Mouse (Mus musculus): ENCODE data around the gene Acin1.
A peak's percentile ranks its signal among the peaks of the same experiment; 100 is the strongest.

The Acin1 gene

GRCm38 (mm10) chr14:54698733-54699132, 12.0 kb upstream of the Acin1 start, which contains the start of gene Gm29776:
Gene Gm29776 (minus strand): TSS chr14:54698833.
- DNase-seq (ENCODE audit: low spot score), result no peak

- no peak for DNase-seq (ENCODE audit: low spot score)
These were observed 10.0 kb upstream of the Acin1 start for GRCm38 (mm10) chr14:54696752-54697151.

- no peak for DNase-seq (ENCODE audit: low spot score)
These were observed 8.3 kb upstream of the Acin1 start for GRCm38 (mm10) chr14:54695042-54695441.

GRCm38 (mm10) chr14:54687251-54687650, 520 bp upstream of the Acin1 start:
- peak; percentile 23 for DNase-seq (ENCODE audit: low spot score)

- peak; percentile 88 for DNase-seq (ENCODE audit: low spot score)
These were observed 639 bp downstream of the Acin1 start, which contains the start of gene 1700123O20Rik for GRCm38 (mm10) chr14:54686063-54686521. Gene 1700123O20Rik (plus strand): TSS chr14:54686216.

- DNase-seq (ENCODE audit: low spot score), result no peak
These were observed 1.3 kb downstream of the Acin1 start for GRCm38 (mm10) chr14:54685471-54685870.

- DNase-seq (ENCODE audit: low spot score), result no peak
These were observed 4.3 kb downstream of the Acin1 start for GRCm38 (mm10) chr14:54682396-54682795.

- no peak for DNase-seq (ENCODE audit: low spot score)
These were observed 8.0 kb downstream of the Acin1 start for GRCm38 (mm10) chr14:54678657-54679304.

- no peak for DNase-seq (ENCODE audit: low spot score)
These were observed 10.4 kb downstream of the Acin1 start for GRCm38 (mm10) chr14:54676290-54676689.

GRCm38 (mm10) chr14:54674317-54674716, 12.4 kb downstream of the Acin1 start:
- no peak for DNase-seq (ENCODE audit: low spot score)

GRCm38 (mm10) chr14:54669381-54669780, 17.4 kb downstream of the Acin1 start:
- no peak for DNase-seq (ENCODE audit: low spot score)

- no peak for DNase-seq (ENCODE audit: low spot score)
These were observed 22.1 kb downstream of the Acin1 start for GRCm38 (mm10) chr14:54664477-54665222.

GRCm38 (mm10) chr14:54660009-54660408, 26.7 kb downstream of the Acin1 start:
- peak; percentile 68 for DNase-seq (ENCODE audit: low spot score)

GRCm38 (mm10) chr14:54653496-54653895, 33.2 kb downstream of the Acin1 start:
- DNase-seq (ENCODE audit: low spot score), result peak; percentile 85

GRCm38 (mm10) chr14:54652787-54653186, 33.9 kb downstream of the Acin1 start:
- no peak for DNase-seq (ENCODE audit: low spot score)

- DNase-seq (ENCODE audit: low spot score), result no peak
These were observed 35.2 kb downstream of the Acin1 start for GRCm38 (mm10) chr14:54651556-54651955.

GRCm38 (mm10) chr14:54650621-54651454, 35.9 kb downstream of the Acin1 start:
- peak; percentile 94 for DNase-seq (ENCODE audit: low spot score)

GRCm38 (mm10) chr14:54647900-54648299, 38.8 kb downstream of the Acin1 start:
- no peak for DNase-seq (ENCODE audit: low spot score)

GRCm38 (mm10) chr14:54646898-54647636, 39.7 kb downstream of the Acin1 start:
- no peak for DNase-seq (ENCODE audit: low spot score)

- no peak for DNase-seq (ENCODE audit: low spot score)
These were observed 40.3 kb downstream of the Acin1 start for GRCm38 (mm10) chr14:54646455-54646854.

- no peak for DNase-seq (ENCODE audit: low spot score)
These were observed 42.4 kb downstream of the Acin1 start for GRCm38 (mm10) chr14:54644294-54644693.

- DNase-seq (ENCODE audit: low spot score), result no peak
These were observed 43.7 kb downstream of the Acin1 start for GRCm38 (mm10) chr14:54643011-54643410.
